Mouse (Mus musculus) MEL (cell line): ENCODE data around the gene Bglap.

Experiments
- CTCF ChIP-seq, 3 experiments: IDR thresholded peaks in 2 of 3; conservative IDR thresholded peaks in 1 of 3; 2 replicates each; pipeline ENCODE4 v1.5.1; 2011 to 2012; ENCODE audit warnings: low read length in 3 of 3, low read depth in 2 of 3, mild to moderate bottlenecking in 2 of 3, improper control_type of control experiment in 1 of 3, inconsistent platforms in 1 of 3, mixed read lengths in 1 of 3, moderate library complexity in 1 of 3; ENCODE audit not compliant: control insufficient read depth in 1 of 3, insufficient read depth in 1 of 3, poor library complexity in 1 of 3, severe bottlenecking in 1 of 3
- GATA1 ChIP-seq: IDR thresholded peaks from 2 replicates; pipeline ENCODE4 v1.6.1; 2011; ENCODE audit warnings: low read depth, low read length, improper control_type of control experiment
- MAFK ChIP-seq: IDR thresholded peaks from 2 replicates; pipeline ENCODE4 v1.6.1; 2011; ENCODE audit warnings: low read depth, mild to moderate bottlenecking, low read length, improper control_type of control experiment, borderline replicate concordance
- POLR2A ChIP-seq, 2 experiments: IDR thresholded peaks; 2 replicates each; pipeline ENCODE4 v1.6.1; 2011 to 2012; ENCODE audit warnings: low read length in 2 of 2, mild to moderate bottlenecking in 2 of 2, control low read depth in 1 of 2, improper control_type of control experiment in 1 of 2, low read depth in 1 of 2, moderate library complexity in 1 of 2; ENCODE audit not compliant: control insufficient read depth in 1 of 2, insufficient read depth in 1 of 2, poor library complexity in 1 of 2
- POLR2AphosphoS5 ChIP-seq: IDR thresholded peaks from 2 replicates; pipeline ENCODE4 v1.6.1; 2012; ENCODE audit warnings: low read depth, borderline replicate concordance, mild to moderate bottlenecking, inconsistent platforms, low read length, moderate library complexity, mixed read lengths
- SMC3 ChIP-seq: IDR thresholded peaks from 2 replicates; pipeline ENCODE4 v1.6.1; 2011; ENCODE audit warnings: low read depth, low read length, improper control_type of control experiment
- UBTF ChIP-seq: IDR thresholded peaks from 2 replicates; pipeline ENCODE4 v1.6.1; 2012; ENCODE audit warnings: low read depth, mild to moderate bottlenecking, inconsistent platforms, low read length, improper control_type of control experiment, moderate library complexity, borderline replicate concordance; ENCODE audit not compliant: insufficient read depth
- ZKSCAN1 ChIP-seq: IDR thresholded peaks from 2 replicates; pipeline ENCODE4 v1.6.1; 2012; ENCODE audit warnings: low read depth, mild to moderate bottlenecking, inconsistent platforms, low read length, improper control_type of control experiment, moderate library complexity

DNA sequence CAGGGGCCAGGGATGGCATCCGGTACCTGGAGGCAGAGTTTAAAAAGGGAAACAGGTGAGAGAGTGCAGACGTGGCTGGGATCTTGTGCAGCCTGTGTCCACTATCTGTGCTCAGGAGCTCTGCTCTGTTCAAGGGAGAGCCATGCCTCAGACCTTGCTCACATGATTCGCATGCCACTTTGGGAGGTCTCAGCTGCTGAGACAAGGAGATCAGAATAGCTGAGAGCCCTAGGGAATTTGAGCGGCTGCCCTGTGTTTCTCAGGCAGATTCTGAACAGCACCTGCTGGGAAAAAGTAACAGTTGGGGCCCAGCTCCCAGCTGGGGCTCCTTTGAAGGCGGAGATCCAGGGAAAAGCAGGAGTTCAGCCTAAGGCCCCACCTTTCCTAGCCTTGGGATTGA, 24.7 kb downstream of the Bglap start:
- TF ChIP-seq UBTF (no peak), CTCF (IDR thresholded peaks at IDR 0.05 in 2 of 3, conservative IDR thresholded peaks at IDR 0.05 in 1 of 3; ENCODE audit: control insufficient read depth in 1 of 3, insufficient read depth in 1 of 3, low read depth in 2 of 3, low read length in 3 of 3, poor library complexity in 1 of 3, severe bottlenecking in 1 of 3) (no peak), ZKSCAN1 (no peak), GATA1 (no peak), POLR2AphosphoS5 (no peak), POLR2A (IDR thresholded peaks at IDR 0.05; ENCODE audit: control insufficient read depth in 1 of 2, insufficient read depth in 1 of 2, low read depth in 1 of 2, low read length in 2 of 2, poor library complexity in 1 of 2) (no peak), MAFK (no peak), SMC3 (no peak)
